In the genomic region with DNA sequence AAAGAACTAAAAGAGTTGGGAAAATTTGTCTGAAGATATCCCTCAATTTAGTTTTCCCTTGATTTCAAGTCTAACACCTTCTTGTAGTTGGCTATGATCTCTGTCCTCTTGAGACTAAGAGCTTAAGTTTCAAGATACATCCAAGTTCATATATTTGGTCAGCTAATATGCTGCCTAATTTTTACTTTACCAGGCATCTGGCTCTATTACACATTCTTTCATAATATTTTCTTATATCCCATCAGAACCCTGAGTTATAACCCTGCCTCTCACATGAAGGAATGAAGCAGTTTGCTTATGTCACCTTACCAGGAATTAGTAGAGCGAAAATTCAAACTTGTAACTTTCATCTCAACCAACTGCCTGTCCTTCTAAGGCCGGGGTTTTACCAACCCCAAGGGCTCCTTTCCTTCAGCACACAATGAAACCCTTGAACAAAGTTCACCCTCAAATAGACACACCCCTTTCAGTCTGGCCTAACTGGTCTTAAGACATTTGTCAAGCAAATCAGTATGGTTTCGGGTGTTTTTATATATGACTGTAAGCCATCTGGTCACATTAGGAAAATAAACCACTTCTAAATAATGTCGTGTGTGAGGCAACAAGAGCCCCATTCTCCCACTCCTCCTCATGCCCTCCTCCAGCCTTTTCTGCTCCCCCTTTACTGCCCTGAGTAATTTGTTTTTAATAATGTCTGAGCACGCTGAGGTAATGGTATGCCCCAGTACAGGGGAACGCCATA, we compare ENCODE assay signal across 25 mouse cellular contexts. TPM values are rescaled to one million over a fixed set of nuclear protein-coding genes. Genes with fewer than 3 reads are reported as not detected.
DNase-seq lines count a peak whose midpoint lies in the region; ATAC-seq and TF ChIP-seq lines count a peak whose summit lies in the region.
"Had no signal": no experiment of that assay in that cellular context is flagged by ENCODE, and none has a peak within 500 bp of the region (broad histone marks: within the 10 kb centered on the region; RNA-seq: fewer than 3 reads in every experiment).

No protein-coding gene starts in this region.

- no peaks in the 10 kb centered on the region for H3K36me3 ChIP-seq in embryonic facial prominence, embryonic 11.5 days (replicated peaks; ENCODE audit: control insufficient read depth, insufficient read depth, low read depth, low read length)
- H3K36me3 ChIP-seq in embryonic facial prominence, embryonic 10.5 days (replicated peaks): no peaks in the 10 kb centered on the region
- H3K36me3 ChIP-seq in midbrain, embryonic 11.5 days (ENCODE audit: control insufficient read depth, insufficient read depth, low read length): no peaks in the 10 kb centered on the region
- no peaks in the 10 kb centered on the region for H3K36me3 ChIP-seq in midbrain, embryonic 10.5 days
- H3K36me3 ChIP-seq in limb, embryonic 12.5 days: no peaks in the 10 kb centered on the region
- no peaks in the 10 kb centered on the region for H3K36me3 ChIP-seq in hindbrain, embryonic 14.5 days (replicated peaks; ENCODE audit: control insufficient read depth, insufficient read depth)
- no peaks in the 10 kb centered on the region for H3K36me3 ChIP-seq in hindbrain, postnatal 0 days (ENCODE audit: insufficient read depth, low read length)
- H3K36me3 ChIP-seq: heart, embryonic 12.5 days; hindbrain, embryonic 13.5 days; liver, embryonic 12.5 days; midbrain, embryonic 15.5 days had no signal

- TF ChIP-seq CTCF in hindbrain, postnatal 0 days (IDR thresholded peaks at IDR 0.05; ENCODE audit: low read depth): no peak

- H3K9me3 ChIP-seq in embryonic facial prominence, embryonic 11.5 days (replicated peaks; ENCODE audit: control insufficient read depth, low read length): no peaks in the 10 kb centered on the region
- H3K9me3 ChIP-seq in embryonic facial prominence, embryonic 10.5 days: 0 out of 2 replicates have a peak, but pooled peaks cover 3% of the 10 kb centered on the region
- no peaks in the 10 kb centered on the region for H3K9me3 ChIP-seq in midbrain, embryonic 11.5 days (ENCODE audit: control insufficient read depth, low read length)
- no peaks in the 10 kb centered on the region for H3K9me3 ChIP-seq in midbrain, embryonic 10.5 days (replicated peaks)
- peaks cover 4% of the 10 kb centered on the region; the same call in 1 of the 2 replicates for H3K9me3 ChIP-seq in limb, embryonic 12.5 days
- H3K9me3 ChIP-seq in hindbrain, embryonic 14.5 days (ENCODE audit: control insufficient read depth, low read length): no peaks in the 10 kb centered on the region
- H3K9me3 ChIP-seq in hindbrain, postnatal 0 days (ENCODE audit: low read length): no peaks in the 10 kb centered on the region
- H3K9me3 ChIP-seq: hindbrain, embryonic 13.5 days; liver, embryonic 12.5 days; midbrain, embryonic 15.5 days had no signal

- no peak overlapping the region for H3K4me3 ChIP-seq in embryonic facial prominence, embryonic 11.5 days (ENCODE audit: low read depth, low read length)
- H3K4me3 ChIP-seq in embryonic facial prominence, embryonic 10.5 days: no peak overlapping the region
- no peak overlapping the region for H3K4me3 ChIP-seq in midbrain, embryonic 11.5 days (ENCODE audit: low read depth, low read length)
- no peak overlapping the region for H3K4me3 ChIP-seq in midbrain, embryonic 10.5 days
- no peak overlapping the region for H3K4me3 ChIP-seq in limb, embryonic 12.5 days (replicated peaks)
- no peak overlapping the region for H3K4me3 ChIP-seq in hindbrain, embryonic 14.5 days (replicated peaks; ENCODE audit: low read length)
- H3K4me3 ChIP-seq in hindbrain, postnatal 0 days (ENCODE audit: low read length): no peak overlapping the region
- H3K4me3 ChIP-seq: heart, embryonic 12.5 days; hindbrain, embryonic 13.5 days; liver, embryonic 12.5 days; midbrain, embryonic 15.5 days; myocyte had no signal

- no peaks in the 10 kb centered on the region for H3K27me3 ChIP-seq in embryonic facial prominence, embryonic 11.5 days (ENCODE audit: control insufficient read depth, insufficient read depth, low read length)
- H3K27me3 ChIP-seq in embryonic facial prominence, embryonic 10.5 days (replicated peaks; ENCODE audit: low read depth, poor library complexity, severe bottlenecking): no peaks in the 10 kb centered on the region
- H3K27me3 ChIP-seq in midbrain, embryonic 11.5 days (ENCODE audit: control insufficient read depth, insufficient read depth, low read length): no peaks in the 10 kb centered on the region
- no peaks in the 10 kb centered on the region for H3K27me3 ChIP-seq in midbrain, embryonic 10.5 days (ENCODE audit: low read depth, poor library complexity, severe bottlenecking)
- no peaks in the 10 kb centered on the region for H3K27me3 ChIP-seq in limb, embryonic 12.5 days
- H3K27me3 ChIP-seq in hindbrain, embryonic 14.5 days (ENCODE audit: control insufficient read depth, insufficient read depth, low read length): no peaks in the 10 kb centered on the region
- H3K27me3 ChIP-seq in hindbrain, postnatal 0 days (ENCODE audit: insufficient read depth, low read length): no peaks in the 10 kb centered on the region
- H3K27me3 ChIP-seq: heart, embryonic 12.5 days; hindbrain, embryonic 13.5 days; liver, embryonic 12.5 days; midbrain, embryonic 15.5 days had no signal

- 34% methylated on average over 6 of the region's 6 CpGs for WGBS in embryonic facial prominence, embryonic 11.5 days
- WGBS in embryonic facial prominence, embryonic 10.5 days: 46% methylated on average over 6 of the region's 6 CpGs
- WGBS in midbrain, embryonic 11.5 days: 74% methylated on average over 6 of the region's 6 CpGs
- 78% methylated on average over 6 of the region's 6 CpGs for WGBS in midbrain, embryonic 10.5 days
- WGBS in limb, embryonic 12.5 days: 22% methylated on average over 6 of the region's 6 CpGs
- 59% methylated on average over 6 of the region's 6 CpGs for WGBS in hindbrain, embryonic 14.5 days
- WGBS in hindbrain, postnatal 0 days: 60% methylated on average over 6 of the region's 6 CpGs

- peak; percentile 70 for ATAC-seq in embryonic facial prominence, embryonic 11.5 days (replicated peaks; ENCODE audit: insufficient number of reproducible peaks, low FRiP score, low TSS enrichment, low read depth)
- no peak for ATAC-seq in midbrain, embryonic 11.5 days (ENCODE audit: low FRiP score)
- ATAC-seq in limb, embryonic 12.5 days (ENCODE audit: insufficient number of reproducible peaks, insufficient read depth, low FRiP score, low TSS enrichment, low read depth): peak; percentile 92
- no peak for ATAC-seq in hindbrain, embryonic 14.5 days (ENCODE audit: low FRiP score)
- ATAC-seq in hindbrain, postnatal 0 days: no peak
- ATAC-seq in megakaryocyte progenitor cell, adult 5-6 weeks (replicated peaks; ENCODE audit: poor library complexity): no peak
- ATAC-seq: liver, embryonic 12.5 days; midbrain, embryonic 15.5 days had no signal

- peak; percentile 3 for DNase-seq in embryonic facial prominence, embryonic 11.5 days (ENCODE audit: low spot score)
- no peak for DNase-seq in embryonic facial prominence, embryonic 10.5 days (ENCODE audit: low spot score)
- DNase-seq in midbrain, embryonic 11.5 days (ENCODE audit: low spot score, missing footprints): peak; percentile 8
- no peak for DNase-seq in midbrain, embryonic 10.5 days (ENCODE audit: low spot score)
- DNase-seq in hindbrain, embryonic 14.5 days (ENCODE audit: low spot score): no peak
- no peak for DNase-seq in hindbrain, postnatal 0 days (ENCODE audit: low spot score)
- DNase-seq: cerebellum, adult 8-10 months; heart, postnatal 14 days; kidney, adult 11 months; kidney, postnatal 10 days; lung, adult 2 months; thymus, adult 2 months had no signal

- H3K9ac ChIP-seq in embryonic facial prominence, embryonic 11.5 days (replicated peaks; ENCODE audit: low read length): no peak overlapping the region
- no peak overlapping the region for H3K9ac ChIP-seq in midbrain, embryonic 11.5 days (ENCODE audit: low read length)
- H3K9ac ChIP-seq in limb, embryonic 12.5 days (replicated peaks): no peak overlapping the region
- H3K9ac ChIP-seq in hindbrain, embryonic 14.5 days: no peak overlapping the region
- no peak overlapping the region for H3K9ac ChIP-seq in hindbrain, postnatal 0 days (replicated peaks; ENCODE audit: low read length)
- H3K9ac ChIP-seq: heart, embryonic 12.5 days; hindbrain, embryonic 13.5 days; liver, embryonic 12.5 days; midbrain, embryonic 15.5 days had no signal

- H3K27ac ChIP-seq in embryonic facial prominence, embryonic 11.5 days (replicated peaks; ENCODE audit: low read depth, low read length): no peak overlapping the region; the same call in 1 of the 2 replicates
- H3K27ac ChIP-seq in embryonic facial prominence, embryonic 10.5 days (replicated peaks): no peak overlapping the region
- H3K27ac ChIP-seq in midbrain, embryonic 11.5 days (ENCODE audit: low read depth, low read length): no peak overlapping the region
- H3K27ac ChIP-seq in midbrain, embryonic 10.5 days (replicated peaks): no peak overlapping the region
- H3K27ac ChIP-seq in limb, embryonic 12.5 days: peak overlapping the region; percentile 76
- H3K27ac ChIP-seq in hindbrain, embryonic 14.5 days: no peak overlapping the region
- no peak overlapping the region for H3K27ac ChIP-seq in hindbrain, postnatal 0 days
- H3K27ac ChIP-seq: hindbrain, embryonic 13.5 days; liver, embryonic 12.5 days; midbrain, embryonic 15.5 days had no signal

- H3K4me2 ChIP-seq in embryonic facial prominence, embryonic 11.5 days (ENCODE audit: low read depth, low read length): no peak overlapping the region
- H3K4me2 ChIP-seq in midbrain, embryonic 11.5 days: no peak overlapping the region
- no peak overlapping the region for H3K4me2 ChIP-seq in limb, embryonic 12.5 days
- H3K4me2 ChIP-seq in hindbrain, embryonic 14.5 days (replicated peaks): no peak overlapping the region
- H3K4me2 ChIP-seq in hindbrain, postnatal 0 days (ENCODE audit: low read depth, low read length): no peak overlapping the region
- H3K4me2 ChIP-seq: heart, embryonic 12.5 days; hindbrain, embryonic 13.5 days; liver, embryonic 12.5 days; midbrain, embryonic 15.5 days had no signal

- no peaks in the 10 kb centered on the region for H3K4me1 ChIP-seq in embryonic facial prominence, embryonic 11.5 days (ENCODE audit: control insufficient read depth, insufficient read depth, low read length)
- H3K4me1 ChIP-seq in embryonic facial prominence, embryonic 10.5 days: peaks cover 3% of the 10 kb centered on the region; the same call in 1 of the 2 replicates
- no peaks in the 10 kb centered on the region for H3K4me1 ChIP-seq in midbrain, embryonic 11.5 days (ENCODE audit: control insufficient read depth, insufficient read depth, low read length)
- no peaks in the 10 kb centered on the region for H3K4me1 ChIP-seq in midbrain, embryonic 10.5 days
- peaks cover 17% of the 10 kb centered on the region for H3K4me1 ChIP-seq in limb, embryonic 12.5 days (replicated peaks)
- H3K4me1 ChIP-seq in hindbrain, embryonic 14.5 days (replicated peaks; ENCODE audit: control insufficient read depth, insufficient read depth, low read length): no peaks in the 10 kb centered on the region
- H3K4me1 ChIP-seq in hindbrain, postnatal 0 days (ENCODE audit: insufficient read depth, low read length): no peaks in the 10 kb centered on the region
- H3K4me1 ChIP-seq: heart, embryonic 12.5 days; hindbrain, embryonic 13.5 days; liver, embryonic 12.5 days; midbrain, embryonic 15.5 days had no signal

RNA-seq across cellular contexts. Expression of gene Cd200r3, which starts 33.6 kb away (rescaled TPM):
- polyA plus RNA-seq in embryonic facial prominence, embryonic 11.5 days (2014; fragmentation: Nextera tagmentation; extraction: Ambion mirVana): not detected in 2 replicates
- not detected in 2 replicates for polyA plus RNA-seq in embryonic facial prominence, embryonic 10.5 days (2016; fragmentation: Nextera tagmentation; extraction: Ambion mirVana)
- polyA plus RNA-seq in midbrain, embryonic 11.5 days (2014; fragmentation: Nextera tagmentation; extraction: Ambion mirVana): not detected in 2 replicates
- not detected in 2 replicates for polyA plus RNA-seq in midbrain, embryonic 10.5 days (2016; fragmentation: Nextera tagmentation; extraction: Ambion mirVana)
- not detected in 2 replicates for polyA plus RNA-seq in limb, embryonic 12.5 days (2016; fragmentation: Nextera tagmentation; extraction: Ambion mirVana)
- not detected in 2 replicates for polyA plus RNA-seq in hindbrain, embryonic 14.5 days (2014; fragmentation: Nextera tagmentation; extraction: Ambion mirVana)
- not detected in 2 replicates for total RNA-seq in hindbrain, postnatal 0 days (2014; rRNA removed)
- polyA plus RNA-seq in hindbrain, postnatal 0 days (2015; fragmentation: Nextera tagmentation; extraction: Ambion mirVana): not detected in 2 replicates
- total RNA-seq in megakaryocyte progenitor cell, adult 5-6 weeks (2015): 0.69 and 1.2 TPM in 2 replicates
- total RNA-seq in megakaryocyte progenitor cell, adult 5-6 weeks (2017): 0.64 and 3.9 TPM in 2 replicates
- total RNA-seq: gastrocnemius, adult 8-10 months; layer of hippocampus, adult 8-10 months; left cerebral cortex, postnatal 25 days had no signal
- polyA plus RNA-seq: frontal cortex, adult 2 months; hindbrain, embryonic 13.5 days; midbrain, embryonic 15.5 days; myocyte; neural tube, embryonic 14.5 days; small intestine, adult 2 months had no signal

Comparison
In these comparisons a context has a peak if more than half of its experiments do, and no peak if none do; other contexts are left out.
1. DNase-seq: peak in embryonic facial prominence, embryonic 11.5 days (single experiment) and midbrain, embryonic 11.5 days (single experiment); none in embryonic facial prominence, embryonic 10.5 days (single experiment), midbrain, embryonic 10.5 days (single experiment), hindbrain, embryonic 14.5 days (single experiment) and hindbrain, postnatal 0 days (single experiment).
2. ATAC-seq: peak in embryonic facial prominence, embryonic 11.5 days (single experiment) and limb, embryonic 12.5 days (single experiment); none in midbrain, embryonic 11.5 days (single experiment), hindbrain, embryonic 14.5 days (single experiment), hindbrain, postnatal 0 days (single experiment) and megakaryocyte progenitor cell, adult 5-6 weeks (single experiment).